Mouse (Mus musculus) testis, adult 2 months (tissue): ENCODE results near the gene Pkp4.

Experiments
- CTCF ChIP-seq: fragments of 200-500 bp; IDR thresholded peaks from 2 replicates; pipeline ENCODE4 v1.5.1; 2012; ENCODE audit warnings: low read depth, mild to moderate bottlenecking, inconsistent platforms, low read length, moderate library complexity; ENCODE audit not compliant: control insufficient read depth, insufficient read depth, insufficient replicate concordance
- POLR2A ChIP-seq: fragments of 200-500 bp; IDR thresholded peaks from 2 replicates; pipeline ENCODE4 v1.6.1; 2012; ENCODE audit warnings: low read depth, mild to moderate bottlenecking, inconsistent platforms, low read length, moderate library complexity; ENCODE audit not compliant: control insufficient read depth

DNA sequence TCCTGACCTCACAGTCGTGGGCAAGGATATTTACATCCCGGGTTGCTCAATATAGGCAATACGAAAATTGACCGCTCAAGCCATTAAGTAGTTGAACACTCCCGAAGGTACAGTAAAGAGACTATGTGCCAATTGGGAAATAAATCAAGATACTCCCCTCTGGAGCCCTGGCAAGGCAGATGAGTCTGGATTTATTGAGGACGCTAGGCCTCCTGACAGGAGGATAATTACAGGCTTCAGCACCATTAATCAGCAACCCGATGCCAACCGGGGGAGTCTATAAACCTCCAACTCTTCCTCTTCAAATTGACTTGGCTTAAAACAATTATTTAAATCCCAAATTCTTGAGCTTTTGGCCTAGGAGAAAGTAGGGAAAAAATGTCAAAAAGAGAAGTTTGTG lies 243.4 kb downstream of the Pkp4 start:
- TF ChIP-seq CTCF: no peak
- no peak for TF ChIP-seq POLR2A
